Mouse (Mus musculus) midbrain, embryonic 14.5 days (tissue): Measurements from ENCODE around the gene Jazf1. TPM values are rescaled to one million over a fixed set of nuclear protein-coding genes. Genes with fewer than 3 reads are reported as not detected.

Experiments
- ATAC-seq: fragments of 200-750 bp; cut with Nextera tagmentation; 2 replicates; pipeline ENCODE4 v1.8.0; 2017; ENCODE audit warnings: moderate number of reproducible peaks, moderate library complexity; ENCODE audit not compliant: low FRiP score, low TSS enrichment
- DNase-seq: peaks from one replicate; pipeline ENCODE4 v3.0.0-alpha.2; 2015
- H3K27ac ChIP-seq: fragments of 300-500 bp; sonication (generic); replicated peaks from 2 replicates; pipeline ENCODE4 v1.5.1; 2014; ENCODE audit warnings: mild to moderate bottlenecking, low read depth, low read length, moderate library complexity
- H3K27me3 ChIP-seq: fragments of 300-500 bp; sonication (generic); 2 replicates; pipeline ENCODE4 v1.6.1; 2014; ENCODE audit warnings: low read length, control low read depth, mixed read lengths; ENCODE audit not compliant: control insufficient read depth, insufficient read depth
- H3K36me3 ChIP-seq: fragments of 300-500 bp; sonication (generic); 2 replicates; pipeline ENCODE4 v1.6.1; 2014; ENCODE audit warnings: low read length, control low read depth; ENCODE audit not compliant: control insufficient read depth, insufficient read depth
- H3K4me1 ChIP-seq: fragments of 300-500 bp; sonication (generic); 2 replicates; pipeline ENCODE4 v1.6.1; 2014; ENCODE audit warnings: mild to moderate bottlenecking, antibody characterized with exemption, low read length, control low read depth; ENCODE audit not compliant: control insufficient read depth, insufficient read depth
- H3K4me2 ChIP-seq: fragments of 300-500 bp; sonication (generic); 2 replicates; pipeline ENCODE4 v1.6.1; 2014; ENCODE audit warnings: mild to moderate bottlenecking, low read length, moderate library complexity
- H3K4me3 ChIP-seq: fragments of 300-500 bp; sonication (generic); replicated peaks from 2 replicates; pipeline ENCODE4 v1.5.1; 2014; ENCODE audit warnings: low read depth, low read length
- H3K9ac ChIP-seq: fragments of 300-500 bp; sonication (generic); replicated peaks from 2 replicates; pipeline ENCODE4 v1.6.1; 2014; ENCODE audit warnings: mild to moderate bottlenecking, low read length, moderate library complexity
- H3K9me3 ChIP-seq: fragments of 300-500 bp; sonication (generic); 2 replicates; pipeline ENCODE4 v1.6.1; 2016; ENCODE audit warnings: low read length, control low read depth, mixed read lengths; ENCODE audit not compliant: control insufficient read depth
- WGBS: fragments of 180-500 bp; shearing (Covaris S2); extraction: QIAGEN DNeasy Blood & Tissue Kit; methylation state at CpG from one replicate; pipeline ENCODE4 v1.1.7; 2014; 5-methylcytosine and 5-hydroxymethylcytosine counted together
- polyA plus RNA-seq: library from polyadenylated mRNA; unstranded; fragments of >200 nt; fragmentation: Nextera tagmentation; extraction: Ambion mirVana; gene quantifications from 2 replicates; pipeline ENCODE4 v1.2.1, GENCODE M21; 2014

Jazf1 gene
- polyA plus RNA-seq = 39.6 and 39.7 TPM in 2 replicates

DNA sequence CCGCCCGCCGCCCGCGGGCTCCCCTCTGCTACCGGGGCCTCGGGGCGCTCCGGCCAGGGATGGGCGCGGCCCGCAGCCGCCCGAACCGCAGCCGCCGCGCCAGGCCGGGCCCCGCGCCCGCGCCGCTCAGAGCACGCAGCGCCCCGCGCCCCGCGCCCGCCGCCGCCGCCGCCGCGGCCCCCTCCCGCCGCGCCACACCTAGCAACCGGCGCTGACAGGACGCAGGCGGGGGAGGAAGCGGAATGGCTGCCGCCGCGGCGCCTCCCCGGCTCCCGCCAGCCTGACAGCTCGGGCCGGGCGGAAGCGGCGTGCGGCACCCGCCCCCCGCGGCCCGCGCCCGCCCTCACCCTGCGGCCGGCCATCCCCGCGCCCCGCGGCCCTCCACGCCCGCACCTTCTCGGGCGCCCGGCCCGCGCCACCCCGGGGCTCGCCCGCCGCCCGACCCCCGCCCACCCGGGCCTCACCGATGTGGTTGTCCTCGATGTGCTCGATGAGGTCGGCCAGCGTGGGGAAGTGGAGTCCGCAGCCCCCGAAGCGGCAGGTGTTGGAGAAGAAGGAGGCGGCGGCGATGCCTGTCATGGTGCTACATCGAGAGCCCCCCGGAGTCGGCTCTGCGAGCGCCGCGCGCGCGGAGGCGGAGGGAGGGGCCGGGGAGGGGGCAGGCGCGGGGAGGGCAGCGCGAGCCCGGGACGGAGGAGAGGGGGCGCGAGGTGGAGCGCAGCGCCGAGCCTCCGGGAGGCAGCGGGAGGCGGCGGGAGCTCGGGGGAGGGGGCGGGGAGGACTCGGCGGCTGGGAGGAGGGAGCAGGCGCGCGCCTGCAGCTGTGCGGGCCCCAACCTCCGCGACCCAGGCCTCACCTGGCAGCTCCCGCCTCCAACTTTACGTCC is at the start of gene Jazf1:
TSS of gene Jazf1 (minus strand) at position 643 of the 886 bp plus-strand sequence.
- H3K27me3 ChIP-seq = peaks cover 10% of the 10 kb centered on the region
- H3K27ac ChIP-seq = peak within 1 kb of the TSS; percentile 93
- DNase-seq = peak; percentile 82
- peak within 1 kb of the TSS; percentile 93 for H3K9ac ChIP-seq
- no peaks in the 10 kb centered on the region for H3K9me3 ChIP-seq
- H3K4me3 ChIP-seq = peak within 1 kb of the TSS; percentile 70
- H3K4me2 ChIP-seq = peak within 1 kb of the TSS; percentile 80
- H3K36me3 ChIP-seq = no peaks in the 10 kb centered on the region
- peak; percentile 87 for ATAC-seq
- 1% methylated on average over 69 of the region's 133 CpGs for WGBS
- H3K4me1 ChIP-seq = peaks cover 11% of the 10 kb centered on the region

DNA sequence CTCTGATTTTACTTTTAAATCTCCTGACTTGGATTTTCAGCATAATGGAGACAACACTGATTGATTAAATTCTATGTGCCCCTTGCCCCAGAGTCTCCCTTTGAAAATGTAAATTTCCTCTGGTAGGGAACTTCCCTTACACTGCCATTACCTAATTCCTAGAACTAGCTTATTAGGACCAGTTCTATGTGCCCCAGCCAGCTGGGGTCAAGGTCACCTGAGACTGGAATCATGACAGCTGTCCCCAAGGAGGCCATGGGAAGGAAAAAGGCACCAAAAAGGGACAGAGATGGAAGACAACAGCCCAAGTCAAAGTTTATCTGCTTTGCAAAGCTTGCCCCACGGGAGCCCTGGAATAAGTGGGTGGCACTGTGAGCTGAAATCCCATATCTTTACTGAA is 49.4 kb upstream of the Jazf1 start:
- no peaks in the 10 kb centered on the region for H3K27me3 ChIP-seq
- no peaks in the 10 kb centered on the region for H3K36me3 ChIP-seq
- WGBS = 64% methylated on average over 1 of the region's 1 CpGs
- no peaks in the 10 kb centered on the region for H3K4me1 ChIP-seq
- no peak overlapping the region for H3K9ac ChIP-seq
- no peak overlapping the region for H3K4me3 ChIP-seq
- no peak overlapping the region for H3K4me2 ChIP-seq
- H3K27ac ChIP-seq = no peak overlapping the region
- no peak for DNase-seq
- H3K9me3 ChIP-seq = no peaks in the 10 kb centered on the region
- no peak for ATAC-seq

GRCm38 (mm10) chr6:53086879-53087278 is 18.4 kb upstream of the Jazf1 start:
- Histone ChIP-seq H3K4me1 (no peaks in the 10 kb centered on the region), H3K27me3 (0 out of 2 replicates have a peak, but pooled peaks cover 3% of the 10 kb centered on the region), H3K4me2 (no peak overlapping the region), H3K27ac (no peak overlapping the region), H3K9ac (no peak overlapping the region), H3K9me3 (no peaks in the 10 kb centered on the region), H3K4me3 (no peak overlapping the region), H3K36me3 (no peaks in the 10 kb centered on the region)
- ATAC-seq = no peak
- WGBS = 65% methylated on average over 4 of the region's 4 CpGs
- DNase-seq = no peak

GRCm38 (mm10) chr6:53081241-53081640 is 12.8 kb upstream of the Jazf1 start:
- WGBS = 76% methylated on average over 4 of the region's 4 CpGs
- Histone ChIP-seq H3K4me1 (no peaks in the 10 kb centered on the region), H3K27me3 (no peaks in the 10 kb centered on the region), H3K9ac (no peak overlapping the region), H3K4me2 (no peak overlapping the region), H3K9me3 (no peaks in the 10 kb centered on the region), H3K36me3 (no peaks in the 10 kb centered on the region), H3K4me3 (no peak overlapping the region), H3K27ac (no peak overlapping the region)
- DNase-seq (no peak), ATAC-seq (no peak)

DNA sequence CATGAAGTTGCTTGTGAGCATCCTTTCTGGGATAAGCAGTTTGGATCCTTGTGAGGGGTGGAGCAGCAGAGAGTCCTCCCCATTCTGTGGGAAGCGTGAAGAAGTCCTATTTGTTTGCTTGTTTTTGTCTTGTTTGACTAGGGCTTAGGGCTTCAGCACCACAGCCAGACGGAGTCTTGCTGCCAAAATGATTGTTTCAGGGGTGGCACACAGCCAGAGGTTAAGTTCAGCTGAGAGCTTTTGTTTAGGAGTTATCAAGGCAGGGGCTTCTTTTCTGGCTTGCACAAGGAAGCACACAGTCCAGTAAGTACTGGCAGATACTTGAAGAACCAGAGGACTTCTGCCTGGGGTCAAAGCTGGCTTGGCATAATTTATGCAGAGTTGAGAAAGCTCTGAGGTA is 10.2 kb upstream of the Jazf1 start:
- Histone ChIP-seq H3K9ac (no peak overlapping the region), H3K27me3 (no peaks in the 10 kb centered on the region), H3K36me3 (no peaks in the 10 kb centered on the region), H3K4me2 (no peak overlapping the region), H3K4me1 (no peaks in the 10 kb centered on the region), H3K4me3 (no peak overlapping the region), H3K27ac (no peak overlapping the region), H3K9me3 (0 out of 2 replicates have a peak, but pooled peaks cover 4% of the 10 kb centered on the region)
- WGBS = 20% methylated on average over 2 of the region's 2 CpGs
- ATAC-seq (no peak), DNase-seq (peak; percentile 32)

- no peaks in the 10 kb centered on the region for H3K36me3 ChIP-seq
- 89% methylated on average over 6 of the region's 6 CpGs for WGBS
- DNase-seq = no peak
- ATAC-seq = no peak
- H3K4me2 ChIP-seq = no peak overlapping the region
- no peak overlapping the region for H3K27ac ChIP-seq
- no peak overlapping the region for H3K4me3 ChIP-seq
- 0 out of 2 replicates have a peak, but pooled peaks cover 4% of the 10 kb centered on the region for H3K9me3 ChIP-seq
- H3K27me3 ChIP-seq = peaks cover 10% of the 10 kb centered on the region
- no peak overlapping the region for H3K9ac ChIP-seq
- H3K4me1 ChIP-seq = peaks cover 11% of the 10 kb centered on the region
These were observed 3.3 kb upstream of the Jazf1 start for GRCm38 (mm10) chr6:53071732-53072131.

- Histone ChIP-seq H3K27me3 (peaks cover 10% of the 10 kb centered on the region), H3K36me3 (no peaks in the 10 kb centered on the region), H3K4me2 (no peak overlapping the region), H3K4me1 (peaks cover 11% of the 10 kb centered on the region), H3K27ac (no peak overlapping the region), H3K9ac (no peak overlapping the region), H3K4me3 (no peak overlapping the region), H3K9me3 (no peaks in the 10 kb centered on the region)
- ATAC-seq (no peak), DNase-seq (peak; percentile 15)
- WGBS = 35% methylated on average over 5 of the region's 5 CpGs
These were observed 1.6 kb upstream of the Jazf1 start for GRCm38 (mm10) chr6:53069976-53070575.

- Histone ChIP-seq H3K9me3 (no peaks in the 10 kb centered on the region), H3K4me2 (peak overlapping the region; percentile 80), H3K36me3 (no peaks in the 10 kb centered on the region), H3K27me3 (peaks cover 10% of the 10 kb centered on the region), H3K27ac (peak overlapping the region; percentile 93), H3K4me3 (peak overlapping the region; percentile 70), H3K9ac (peak overlapping the region; percentile 93), H3K4me1 (peaks cover 11% of the 10 kb centered on the region)
- WGBS = 3% methylated on average over 6 of the region's 6 CpGs
- no peak for ATAC-seq
- DNase-seq = no peak
These were observed 396 bp upstream of the Jazf1 start for GRCm38 (mm10) chr6:53068875-53069178.
